Mouse (Mus musculus): Measurements from ENCODE around the gene Amotl2.
A peak's percentile ranks its signal among the peaks of the same experiment; 100 is the strongest.

Gene Amotl2

DNA sequence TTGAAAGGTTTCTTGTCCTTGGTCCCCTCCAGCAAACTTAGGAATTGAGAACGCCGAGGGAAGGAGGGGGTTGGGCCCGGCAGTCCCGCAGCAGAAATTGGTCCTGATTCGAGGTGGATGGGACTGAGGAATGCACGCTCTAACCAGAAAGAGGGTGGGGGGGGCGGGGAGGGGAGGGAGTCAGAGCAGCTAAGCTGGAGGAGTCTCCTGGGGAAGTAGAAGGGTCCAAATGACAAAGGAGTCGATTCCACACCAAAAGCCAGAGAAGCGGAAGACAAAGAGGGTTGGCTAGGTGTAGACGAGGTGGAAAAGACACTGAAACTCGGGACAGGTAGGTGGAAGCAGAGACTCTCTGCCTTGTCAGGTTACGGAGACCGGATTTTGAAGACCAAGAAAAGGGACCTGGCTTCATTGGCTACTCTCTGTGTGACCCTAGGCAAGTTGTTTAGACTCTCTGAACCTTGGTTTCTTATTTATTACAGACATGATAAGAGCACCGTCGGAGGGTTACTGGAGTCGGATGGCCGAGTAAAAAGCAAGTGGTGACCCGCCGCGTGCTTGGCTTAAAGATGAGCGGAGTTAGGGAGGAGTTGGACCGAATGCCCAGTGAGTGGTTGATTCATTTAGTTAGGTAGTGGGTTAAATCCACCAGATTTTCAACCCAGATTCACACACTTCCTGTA is at the start of gene Amotl2:
Gene Amotl2, plus strand, starts transcription at position 192 of the 683 bp plus-strand sequence.
- DNase-seq (ENCODE audit: low spot score): no peak

DNA sequence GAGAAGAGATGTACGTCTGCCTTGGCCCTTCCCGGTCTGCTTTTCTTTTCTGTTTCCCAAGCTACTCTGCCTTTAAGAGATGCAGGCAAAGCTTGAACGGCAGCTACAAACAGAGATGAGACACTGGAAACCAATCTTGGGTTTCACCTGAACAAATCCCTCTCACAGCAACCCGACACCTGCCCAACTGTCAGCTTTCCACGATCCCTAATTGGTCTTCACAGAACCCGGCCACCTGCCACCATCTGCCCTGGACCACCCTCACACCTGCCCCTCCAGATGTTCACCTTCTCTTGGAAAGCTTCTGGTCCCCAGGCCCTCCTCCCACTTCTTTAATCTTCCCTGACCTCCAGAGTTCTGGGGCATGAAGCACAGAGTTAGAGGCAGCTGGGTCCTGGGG is 48.4 kb upstream of the Amotl2 start:
- peak; percentile 48 for DNase-seq (ENCODE audit: low spot score)

DNA sequence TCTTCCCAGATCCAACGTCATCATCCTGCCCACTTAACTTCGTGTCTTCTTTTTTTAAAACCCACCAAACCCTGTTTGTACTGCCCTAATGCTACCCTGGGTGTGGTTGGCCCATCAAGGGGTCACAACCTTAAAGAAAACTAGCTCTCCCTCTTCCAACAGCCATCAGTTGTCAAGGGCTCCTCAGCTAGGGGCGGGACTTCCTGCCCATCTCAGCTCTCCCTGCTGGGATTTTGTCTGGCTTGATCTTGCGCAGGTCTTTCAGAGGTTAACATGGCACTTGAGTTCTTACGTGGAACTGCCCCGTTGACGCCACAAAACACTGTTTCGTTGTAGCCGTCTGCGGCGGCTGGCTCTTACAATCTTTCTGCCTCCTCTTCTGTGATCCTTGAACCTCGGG is 47.6 kb upstream of the Amotl2 start:
- no peak for DNase-seq (ENCODE audit: low spot score)

GRCm38 (mm10) chr9:102673381-102673780 is 43.1 kb upstream of the Amotl2 start:
- no peak for DNase-seq (ENCODE audit: low spot score)

GRCm38 (mm10) chr9:102675922-102676321 is 40.5 kb upstream of the Amotl2 start:
- no peak for DNase-seq (ENCODE audit: low spot score)

- no peak for DNase-seq (ENCODE audit: low spot score)
Measured at GRCm38 (mm10) chr9:102681470-102681869, 35.0 kb upstream of the Amotl2 start.

- DNase-seq (ENCODE audit: low spot score): no peak
Measured at GRCm38 (mm10) chr9:102687943-102688342, 28.5 kb upstream of the Amotl2 start.

- DNase-seq (ENCODE audit: low spot score): peak; percentile 46
Measured at GRCm38 (mm10) chr9:102689406-102689939, 27.0 kb upstream of the Amotl2 start.

GRCm38 (mm10) chr9:102689940-102690642 is 26.4 kb upstream of the Amotl2 start:
- DNase-seq (ENCODE audit: low spot score): peak; percentile 61

DNA sequence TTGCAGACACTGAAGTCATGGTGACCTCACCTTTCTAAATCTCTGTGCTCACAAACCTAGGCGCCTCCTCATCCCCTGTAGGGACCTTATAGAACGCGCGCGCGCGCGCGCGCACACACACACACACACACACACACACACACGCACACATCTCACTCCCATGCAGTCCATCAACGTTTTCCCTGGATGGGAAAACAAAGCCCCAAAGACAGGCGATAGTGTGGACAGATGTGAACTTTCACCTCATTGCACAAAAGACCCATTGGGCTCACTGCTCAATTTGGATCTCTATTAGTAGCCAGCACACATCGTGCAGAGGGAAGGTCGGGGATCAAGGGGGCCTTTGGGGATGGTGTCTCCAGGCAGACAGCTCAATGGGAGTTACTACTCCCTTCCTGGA is 25.6 kb upstream of the Amotl2 start:
- peak; percentile 76 for DNase-seq (ENCODE audit: low spot score)

- no peak for DNase-seq (ENCODE audit: low spot score)
Measured at GRCm38 (mm10) chr9:102692564-102693475, 23.7 kb upstream of the Amotl2 start.

DNA sequence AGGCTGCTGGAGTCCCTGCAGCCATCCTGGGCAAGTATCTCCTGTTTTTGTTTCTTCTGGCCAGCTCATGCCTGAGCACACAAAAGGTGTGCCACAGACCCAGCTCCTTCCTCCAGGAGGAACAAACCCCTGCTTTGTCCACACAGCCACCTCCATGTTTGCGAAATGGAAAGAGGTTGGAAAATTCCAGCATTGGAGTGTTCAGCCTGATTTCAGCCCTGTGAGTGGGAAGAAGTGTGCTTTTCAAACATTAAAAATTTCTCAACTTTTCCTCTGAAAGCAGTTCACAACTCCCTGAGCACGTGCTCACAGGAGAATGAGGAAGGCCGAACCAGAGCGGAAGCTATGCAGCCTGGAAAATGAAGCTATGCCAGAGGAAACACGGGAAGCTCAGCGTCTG is 15.4 kb upstream of the Amotl2 start:
- DNase-seq (ENCODE audit: low spot score): no peak

DNA sequence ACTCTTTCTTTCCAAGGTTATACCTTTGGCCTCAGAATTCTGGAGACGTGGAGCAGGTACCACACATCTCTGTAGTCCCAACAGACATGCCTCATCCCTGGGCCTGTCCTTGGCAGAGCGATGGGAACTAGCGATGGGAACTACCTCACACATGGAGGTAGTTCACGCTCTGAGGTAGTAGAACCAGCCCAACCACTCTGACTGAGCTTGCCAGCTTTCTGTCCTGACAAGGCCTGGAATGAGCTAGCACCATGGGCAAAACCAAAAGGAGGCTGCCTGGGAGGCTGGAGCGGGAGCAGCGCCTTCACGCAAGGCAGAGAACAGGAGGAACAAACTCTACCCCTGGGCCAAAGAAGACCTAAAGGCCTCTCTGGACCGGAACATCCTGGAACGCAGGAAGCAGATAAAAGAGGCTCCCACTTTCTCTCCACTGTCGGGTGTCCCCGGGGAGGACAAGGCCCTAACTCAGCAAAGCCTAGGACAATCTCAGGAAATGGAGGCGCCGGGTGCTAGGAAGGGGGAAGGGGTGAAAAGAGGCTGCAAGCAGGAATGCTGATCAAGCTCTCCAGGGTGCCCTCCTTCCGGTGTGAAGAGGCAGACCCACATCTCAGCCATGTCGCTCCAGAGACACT is 6.9 kb upstream of the Amotl2 start:
- DNase-seq (ENCODE audit: low spot score): peak; percentile 7

- no peak for DNase-seq (ENCODE audit: low spot score)
Measured at GRCm38 (mm10) chr9:102710520-102710919, 6.0 kb upstream of the Amotl2 start.

GRCm38 (mm10) chr9:102713797-102714196 is 2.7 kb upstream of the Amotl2 start:
- DNase-seq (ENCODE audit: low spot score): peak; percentile 77

DNA sequence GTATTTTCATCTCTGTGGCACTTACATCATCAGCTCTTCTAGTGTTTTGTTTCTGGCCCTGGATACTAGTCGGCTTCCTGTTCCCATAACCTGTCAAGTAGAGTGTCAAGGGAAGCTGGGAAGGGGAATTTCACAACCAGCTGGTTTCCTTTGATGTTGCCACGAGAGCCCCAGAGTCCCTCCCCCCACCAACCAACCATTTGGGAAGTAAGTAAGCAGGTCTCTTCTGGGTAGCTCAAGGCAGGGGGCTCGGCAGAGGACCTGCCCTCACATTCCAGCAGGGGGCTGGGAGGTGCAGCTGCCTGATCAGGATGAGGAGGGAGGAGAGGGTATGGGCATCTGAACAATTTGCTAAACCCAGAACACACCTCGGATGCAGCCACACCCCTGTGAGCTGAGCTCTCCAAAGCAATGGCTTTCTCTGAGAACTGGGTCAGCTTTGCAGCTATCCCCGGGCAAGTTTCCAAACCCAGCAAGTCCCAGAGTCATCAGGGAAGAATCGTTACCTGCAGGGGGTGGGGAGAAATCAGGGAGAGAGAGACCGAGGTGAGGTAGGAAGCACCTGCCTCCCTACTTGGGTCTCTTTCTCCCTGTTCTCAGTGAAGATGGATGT is 1.5 kb upstream of the Amotl2 start:
- DNase-seq (ENCODE audit: low spot score): peak; percentile 58

- no peak for DNase-seq (ENCODE audit: low spot score)
Measured at GRCm38 (mm10) chr9:102715506-102715900, 969 bp upstream of the Amotl2 start.

GRCm38 (mm10) chr9:102717164-102717885 is 853 bp downstream of the Amotl2 start:
- peak; percentile 98 for DNase-seq (ENCODE audit: low spot score)

GRCm38 (mm10) chr9:102717886-102718643 is 1.6 kb downstream of the Amotl2 start:
- DNase-seq (ENCODE audit: low spot score): peak; percentile 95

DNA sequence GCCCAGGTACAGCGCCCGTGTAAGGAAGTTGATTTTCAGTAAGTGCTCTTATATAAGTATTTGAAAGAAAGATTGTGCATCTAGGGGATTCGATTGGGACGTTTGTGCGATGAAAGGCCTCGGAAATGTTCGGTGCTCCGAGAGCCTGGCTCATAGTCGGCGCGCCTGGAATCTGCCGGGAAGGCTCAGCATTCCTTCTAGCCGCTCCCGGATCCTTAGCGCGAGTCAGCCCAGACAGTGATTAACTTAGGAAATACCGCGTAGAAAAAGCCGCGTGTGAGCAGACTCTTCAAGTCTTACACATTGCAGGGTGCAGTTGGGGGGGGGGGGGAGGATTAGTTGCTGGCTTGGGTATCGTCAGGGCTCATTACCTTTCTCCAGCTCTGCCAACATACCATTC is 2.2 kb downstream of the Amotl2 start:
- peak; percentile 56 for DNase-seq (ENCODE audit: low spot score)

All from embryo, embryonic 10 days (tissue).